Mouse (Mus musculus) lung, embryonic 14.5 days (tissue): ENCODE data around the gene Nav1. TPM values are rescaled to one million over a fixed set of nuclear protein-coding genes. Genes with fewer than 3 reads are reported as not detected.

Experiments
- ATAC-seq: fragments of 200-750 bp; cut with Nextera tagmentation; 2 replicates; pipeline ENCODE4 v1.8.0; 2017; ENCODE audit warnings: mild to moderate bottlenecking, moderate TSS enrichment, moderate library complexity; ENCODE audit not compliant: insufficient read depth
- DNase-seq: peaks from one replicate; pipeline ENCODE4 v3.0.0-alpha.2; 2015
- H3K27ac ChIP-seq: fragments of 300-500 bp; sonication (generic); 2 replicates; pipeline ENCODE4 v1.5.1; 2014; ENCODE audit warnings: low read depth, mild to moderate bottlenecking, moderate library complexity
- H3K27me3 ChIP-seq: fragments of 300-500 bp; sonication (generic); 2 replicates; pipeline ENCODE4 v1.6.1; 2014; ENCODE audit warnings: low read length, control low read depth; ENCODE audit not compliant: insufficient read depth
- H3K36me3 ChIP-seq: fragments of 300-500 bp; sonication (generic); 2 replicates; pipeline ENCODE4 v1.6.1; 2014; ENCODE audit warnings: control low read depth; ENCODE audit not compliant: insufficient read depth
- H3K4me1 ChIP-seq: fragments of 300-500 bp; sonication (generic); 2 replicates; pipeline ENCODE4 v1.6.1; 2014; ENCODE audit warnings: antibody characterized with exemption, control low read depth; ENCODE audit not compliant: insufficient read depth
- H3K4me2 ChIP-seq: fragments of 300-500 bp; sonication (generic); 2 replicates; pipeline ENCODE4 v1.6.1; 2014; ENCODE audit warnings: mild to moderate bottlenecking
- H3K4me3 ChIP-seq: fragments of 300-500 bp; sonication (generic); 2 replicates; pipeline ENCODE4 v1.5.1; 2014; ENCODE audit warnings: low read depth, low read length
- H3K9ac ChIP-seq: fragments of 300-500 bp; sonication (generic); 2 replicates; pipeline ENCODE4 v1.6.1; 2014
- H3K9me3 ChIP-seq: fragments of 300-500 bp; sonication (generic); 2 replicates; pipeline ENCODE4 v1.6.1; 2016; ENCODE audit warnings: low read depth, low read length, control low read depth
- CTCF ChIP-seq: IDR thresholded peaks from 2 replicates; pipeline ENCODE4 v1.5.1; 2016; ENCODE audit warnings: antibody characterized with exemption, low read depth
- WGBS: fragments of 180-500 bp; shearing (Covaris S2); extraction: QIAGEN DNeasy Blood & Tissue Kit; methylation state at CpG from one replicate; pipeline ENCODE4 v1.1.7; 2014; 5-methylcytosine and 5-hydroxymethylcytosine counted together
- polyA plus RNA-seq: library from polyadenylated mRNA; unstranded; fragments of >200 nt; fragmentation: Nextera tagmentation; extraction: Ambion mirVana; gene quantifications from 2 replicates; pipeline ENCODE4 v1.2.1, GENCODE M21; 2014

Nav1 gene
- polyA plus RNA-seq, 1 experiment from 2014 or later = 21.7 TPM

DNA sequence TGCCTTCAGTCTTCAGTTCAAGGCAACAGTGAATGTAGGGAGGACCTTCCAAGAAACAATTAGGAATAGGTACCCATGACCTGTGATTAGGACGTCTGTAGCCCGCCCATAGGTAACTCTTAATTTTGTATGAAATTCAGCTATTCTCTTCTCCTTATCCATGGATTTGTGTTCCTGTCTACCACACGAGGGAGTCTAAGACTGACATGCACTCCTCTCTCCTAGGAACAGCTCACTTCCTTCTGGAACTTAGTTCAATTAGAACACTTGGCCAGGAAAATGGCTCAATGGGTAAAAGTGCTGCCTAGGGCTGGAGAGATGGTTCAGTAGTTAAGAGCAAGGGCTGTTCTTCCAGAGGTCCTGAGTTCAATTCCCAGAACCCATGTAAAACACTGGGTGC lies 126.3 kb downstream of the Nav1 start:
- no peak overlapping the region for H3K9ac ChIP-seq
- H3K4me1 ChIP-seq = no peaks in the 10 kb centered on the region
- no peak overlapping the region for H3K27ac ChIP-seq
- DNase-seq = no peak
- H3K36me3 ChIP-seq = 0 out of 2 replicates have a peak, but pooled peaks cover 6% of the 10 kb centered on the region
- H3K4me2 ChIP-seq = no peak overlapping the region
- H3K4me3 ChIP-seq = no peak overlapping the region
- H3K27me3 ChIP-seq = no peaks in the 10 kb centered on the region
- no peak for ATAC-seq
- WGBS = 78% methylated on average over 3 of the region's 3 CpGs
- peak; percentile 40 for TF ChIP-seq CTCF
- no peaks in the 10 kb centered on the region for H3K9me3 ChIP-seq

- H3K4me2 ChIP-seq = no peak overlapping the region
- no peak for DNase-seq
- H3K9me3 ChIP-seq = no peaks in the 10 kb centered on the region
- H3K27ac ChIP-seq = peak overlapping the region; percentile 34; the same call in 1 of the 2 replicates
- peaks cover 19% of the 10 kb centered on the region for H3K36me3 ChIP-seq
- TF ChIP-seq CTCF = no peak
- WGBS = 75% methylated on average over 7 of the region's 7 CpGs
- ATAC-seq = no peak
- no peaks in the 10 kb centered on the region for H3K4me1 ChIP-seq
- H3K4me3 ChIP-seq = no peak overlapping the region
- no peaks in the 10 kb centered on the region for H3K27me3 ChIP-seq
- H3K9ac ChIP-seq = no peak overlapping the region
Observed at GRCm38 (mm10) chr1:135475571-135475895, 131.6 kb downstream of the Nav1 start.

- no peak overlapping the region for H3K9ac ChIP-seq
- no peak for ATAC-seq
- H3K4me1 ChIP-seq = no peaks in the 10 kb centered on the region
- peak overlapping the region; percentile 34; the same call in 1 of the 2 replicates for H3K27ac ChIP-seq
- no peak for TF ChIP-seq CTCF
- peaks cover 24% of the 10 kb centered on the region for H3K36me3 ChIP-seq
- DNase-seq = peak; percentile 53
- H3K9me3 ChIP-seq = no peaks in the 10 kb centered on the region
- H3K4me3 ChIP-seq = no peak overlapping the region
- 56% methylated on average over 15 of the region's 15 CpGs for WGBS
- H3K4me2 ChIP-seq = no peak overlapping the region
- H3K27me3 ChIP-seq = no peaks in the 10 kb centered on the region
Observed at GRCm38 (mm10) chr1:135474861-135475570, 132.1 kb downstream of the Nav1 start.

DNA sequence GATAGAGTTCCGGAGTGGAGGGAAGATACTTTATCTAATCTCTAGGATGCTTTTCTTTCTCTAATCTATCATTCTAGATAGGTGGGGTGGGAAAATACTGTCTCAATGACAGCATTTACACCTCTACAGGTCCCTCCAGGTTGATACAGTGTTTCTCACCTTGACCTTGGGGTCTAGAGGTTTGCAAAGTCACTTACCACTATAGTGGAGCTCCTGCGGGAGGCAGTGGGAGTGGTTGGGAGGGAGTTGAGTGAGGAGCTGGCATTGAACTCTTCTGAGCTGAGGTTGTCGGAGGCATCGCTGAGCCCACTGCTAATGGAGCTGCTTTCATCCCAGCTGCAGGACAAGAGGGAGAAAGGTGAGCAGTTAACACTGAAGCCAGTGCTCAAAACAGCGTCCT lies 134.6 kb downstream of the Nav1 start:
- Histone ChIP-seq H3K27ac (no peak overlapping the region), H3K27me3 (no peaks in the 10 kb centered on the region), H3K36me3 (peaks cover 46% of the 10 kb centered on the region), H3K4me1 (no peaks in the 10 kb centered on the region), H3K4me2 (no peak overlapping the region), H3K9ac (no peak overlapping the region), H3K9me3 (no peaks in the 10 kb centered on the region), H3K4me3 (no peak overlapping the region)
- ATAC-seq (no peak), DNase-seq (no peak)
- WGBS = 37% methylated on average over 5 of the region's 5 CpGs
- TF ChIP-seq CTCF = no peak

- Histone ChIP-seq H3K9me3 (no peaks in the 10 kb centered on the region), H3K27me3 (no peaks in the 10 kb centered on the region), H3K9ac (no peak overlapping the region), H3K4me3 (no peak overlapping the region), H3K4me2 (no peak overlapping the region), H3K4me1 (no peaks in the 10 kb centered on the region), H3K36me3 (peaks cover 52% of the 10 kb centered on the region), H3K27ac (no peak overlapping the region)
- no peak for TF ChIP-seq CTCF
- no peak for DNase-seq
- 73% methylated on average over 5 of the region's 5 CpGs for WGBS
- ATAC-seq = no peak
Observed at GRCm38 (mm10) chr1:135471742-135472141, 135.4 kb downstream of the Nav1 start.

DNA sequence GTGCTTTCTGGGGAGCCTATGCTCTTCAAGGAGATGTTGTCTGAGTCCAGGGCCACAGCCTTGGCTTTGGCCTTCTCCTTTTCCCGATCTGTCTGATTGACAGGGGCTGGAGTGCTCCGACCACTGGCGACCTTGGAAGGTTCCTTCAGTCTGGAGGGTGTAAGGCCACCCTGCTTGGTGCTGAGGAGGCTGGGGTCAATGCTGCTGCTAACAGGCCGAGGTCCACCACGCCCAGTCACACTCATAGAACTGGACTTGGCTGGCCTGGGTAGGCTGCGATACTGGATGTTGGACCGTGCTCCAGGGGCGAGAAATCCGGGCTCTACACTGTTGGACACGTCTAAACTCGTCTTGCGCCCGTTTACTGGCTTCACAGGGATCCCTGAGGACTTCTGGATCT lies 136.5 kb downstream of the Nav1 start:
- H3K9ac ChIP-seq = no peak overlapping the region
- TF ChIP-seq CTCF = no peak
- DNase-seq = no peak
- ATAC-seq = no peak
- H3K4me3 ChIP-seq = no peak overlapping the region
- H3K36me3 ChIP-seq = peaks cover 63% of the 10 kb centered on the region
- no peak overlapping the region for H3K27ac ChIP-seq
- H3K4me2 ChIP-seq = no peak overlapping the region
- no peaks in the 10 kb centered on the region for H3K4me1 ChIP-seq
- no peaks in the 10 kb centered on the region for H3K9me3 ChIP-seq
- no peaks in the 10 kb centered on the region for H3K27me3 ChIP-seq
- 86% methylated on average over 13 of the region's 13 CpGs for WGBS

- Histone ChIP-seq H3K4me2 (no peak overlapping the region), H3K27ac (no peak overlapping the region), H3K36me3 (peaks cover 89% of the 10 kb centered on the region), H3K9me3 (no peaks in the 10 kb centered on the region), H3K4me1 (peaks cover 6% of the 10 kb centered on the region), H3K9ac (no peak overlapping the region), H3K27me3 (no peaks in the 10 kb centered on the region), H3K4me3 (no peak overlapping the region)
- ATAC-seq (no peak), DNase-seq (no peak)
- no peak for TF ChIP-seq CTCF
- WGBS = 93% methylated on average over 5 of the region's 5 CpGs
Observed at GRCm38 (mm10) chr1:135467462-135467861, 139.6 kb downstream of the Nav1 start.
